Mouse (Mus musculus) midbrain, embryonic 11.5 days (tissue): Measurements from ENCODE around the gene Adam19. TPM values are rescaled to one million over a fixed set of nuclear protein-coding genes. Genes with fewer than 3 reads are reported as not detected.

Experiments used
- ATAC-seq: fragments of 200-750 bp; cut with Nextera tagmentation; 2 replicates; pipeline ENCODE4 v1.8.0; 2017; ENCODE audit warnings: moderate TSS enrichment, moderate library complexity; ENCODE audit not compliant: low FRiP score
- DNase-seq: peaks from one replicate; pipeline ENCODE4 v3.0.0; 2015; ENCODE audit warnings: low spot score; ENCODE audit errors: missing footprints
- H3K27ac ChIP-seq: fragments of 300-500 bp; sonication (generic); 2 replicates; pipeline ENCODE4 v1.5.1; 2014; ENCODE audit warnings: low read depth, low read length
- H3K27me3 ChIP-seq: fragments of 300-500 bp; sonication (generic); 2 replicates; pipeline ENCODE4 v1.6.1; 2014; ENCODE audit warnings: mild to moderate bottlenecking, low read length, moderate library complexity, mixed read lengths; ENCODE audit not compliant: control insufficient read depth, insufficient read depth
- H3K36me3 ChIP-seq: fragments of 300-500 bp; sonication (generic); 2 replicates; pipeline ENCODE4 v1.6.1; 2014; ENCODE audit warnings: mild to moderate bottlenecking, low read length, moderate library complexity, mixed read lengths; ENCODE audit not compliant: control insufficient read depth, insufficient read depth
- H3K4me1 ChIP-seq: fragments of 300-500 bp; sonication (generic); 2 replicates; pipeline ENCODE4 v1.6.1; 2014; ENCODE audit warnings: low read length; ENCODE audit not compliant: control insufficient read depth, insufficient read depth
- H3K4me2 ChIP-seq: fragments of 300-500 bp; sonication (generic); 2 replicates; pipeline ENCODE4 v1.6.1; 2014; ENCODE audit warnings: mild to moderate bottlenecking, moderate library complexity
- H3K4me3 ChIP-seq: fragments of 300-500 bp; sonication (generic); 2 replicates; pipeline ENCODE4 v1.5.1; 2014; ENCODE audit warnings: low read depth, low read length
- H3K9ac ChIP-seq: fragments of 300-500 bp; sonication (generic); 2 replicates; pipeline ENCODE4 v1.6.1; 2014; ENCODE audit warnings: low read length
- H3K9me3 ChIP-seq: fragments of 300-500 bp; sonication (generic); 2 replicates; pipeline ENCODE4 v1.6.1; 2016; ENCODE audit warnings: low read length; ENCODE audit not compliant: control insufficient read depth
- WGBS: fragments of 180-500 bp; shearing (Covaris S2); extraction: QIAGEN DNeasy Blood & Tissue Kit; methylation state at CpG from one replicate; pipeline ENCODE4 v1.1.7; 2014; 5-methylcytosine and 5-hydroxymethylcytosine counted together
- polyA plus RNA-seq: library from polyadenylated mRNA; unstranded; fragments of >200 nt; fragmentation: Nextera tagmentation; extraction: Ambion mirVana; gene quantifications from 2 replicates; pipeline ENCODE4 v1.2.1, GENCODE M21; 2014

Adam19 gene
- polyA plus RNA-seq, 1 experiment from 2014 or later: 6.1 TPM

DNA sequence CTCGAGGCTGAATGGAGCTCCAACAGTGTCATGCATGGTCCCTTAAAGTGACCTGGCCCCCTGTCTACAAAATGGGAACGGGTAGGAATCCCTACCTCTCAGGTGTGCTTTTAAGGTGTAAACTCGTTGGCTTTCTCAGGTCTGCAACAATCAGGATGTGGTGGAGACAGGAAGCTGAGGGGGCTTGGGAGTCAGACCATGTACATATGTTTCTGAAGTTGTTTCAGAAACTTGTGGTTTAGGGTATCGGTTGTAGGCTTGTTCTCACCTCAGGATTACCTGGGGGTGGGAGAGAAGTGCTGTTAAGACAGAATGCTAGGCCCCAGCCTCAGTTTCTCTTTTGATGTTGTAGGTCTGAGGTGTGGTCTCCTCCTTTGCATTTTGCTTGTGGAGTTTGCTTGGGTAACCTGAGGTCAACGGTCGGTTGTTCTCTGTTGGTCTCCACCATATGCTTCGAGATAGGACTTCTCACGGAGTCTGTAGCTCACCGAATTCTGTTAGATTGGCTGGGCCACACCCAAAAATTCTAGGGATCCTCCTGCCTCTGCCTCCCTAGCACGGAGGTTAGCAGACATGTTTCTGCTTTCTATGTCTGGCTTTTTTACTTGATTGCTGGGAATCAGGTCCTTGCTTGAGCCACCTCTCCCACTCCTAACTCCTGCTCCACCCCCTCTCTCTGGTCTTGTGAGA lies 34.4 kb downstream of the Adam19 start:
- Histone ChIP-seq H3K9me3 (no peaks in the 10 kb centered on the region), H3K27ac (no peak overlapping the region), H3K27me3 (no peaks in the 10 kb centered on the region), H3K4me2 (no peak overlapping the region), H3K36me3 (no peaks in the 10 kb centered on the region), H3K9ac (no peak overlapping the region), H3K4me1 (no peaks in the 10 kb centered on the region), H3K4me3 (no peak overlapping the region)
- ATAC-seq: no peak
- no peak for DNase-seq
- 89% methylated on average over 10 of the region's 10 CpGs for WGBS

DNA sequence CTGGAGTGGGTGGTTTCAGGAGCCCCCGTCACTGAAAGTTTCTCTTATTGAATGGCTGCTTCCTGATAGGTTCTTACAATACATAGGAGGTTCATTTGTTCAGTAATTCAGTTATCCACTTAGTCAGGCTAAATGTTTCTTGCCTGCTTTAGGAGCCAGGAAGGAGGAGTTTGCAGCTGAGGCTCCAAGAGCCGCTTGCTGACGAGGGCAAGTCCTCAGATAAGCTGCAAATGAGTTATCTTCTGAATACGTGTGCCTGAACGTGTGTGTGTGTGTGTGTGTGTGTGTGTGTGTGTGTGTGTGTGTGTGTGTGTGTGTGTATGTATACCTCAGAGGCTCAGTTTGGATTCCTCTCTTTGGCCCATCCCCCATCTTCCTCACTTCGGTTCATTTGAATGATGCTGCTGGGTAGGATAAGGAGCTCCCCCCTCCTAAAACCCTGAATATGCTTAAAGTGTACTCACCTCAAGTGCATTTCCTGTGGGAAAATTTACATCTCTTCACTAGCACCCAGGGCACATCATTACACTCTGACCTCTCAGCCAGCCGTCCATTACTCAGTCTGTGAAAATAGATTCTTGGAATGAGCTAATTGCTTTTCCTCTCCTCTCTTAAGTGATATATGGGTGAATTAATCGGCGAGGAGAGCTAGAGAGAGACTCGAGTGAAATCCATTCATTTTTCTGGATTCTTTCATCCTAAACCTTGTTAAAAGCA lies 35.3 kb downstream of the Adam19 start:
- H3K9me3 ChIP-seq: no peaks in the 10 kb centered on the region
- H3K9ac ChIP-seq: no peak overlapping the region
- no peak overlapping the region for H3K4me2 ChIP-seq
- H3K27me3 ChIP-seq: no peaks in the 10 kb centered on the region
- DNase-seq (no peak), ATAC-seq (no peak)
- no peak overlapping the region for H3K4me3 ChIP-seq
- H3K4me1 ChIP-seq: no peaks in the 10 kb centered on the region
- H3K27ac ChIP-seq: no peak overlapping the region
- WGBS: 79% methylated on average over 10 of the region's 10 CpGs
- H3K36me3 ChIP-seq: no peaks in the 10 kb centered on the region

DNA sequence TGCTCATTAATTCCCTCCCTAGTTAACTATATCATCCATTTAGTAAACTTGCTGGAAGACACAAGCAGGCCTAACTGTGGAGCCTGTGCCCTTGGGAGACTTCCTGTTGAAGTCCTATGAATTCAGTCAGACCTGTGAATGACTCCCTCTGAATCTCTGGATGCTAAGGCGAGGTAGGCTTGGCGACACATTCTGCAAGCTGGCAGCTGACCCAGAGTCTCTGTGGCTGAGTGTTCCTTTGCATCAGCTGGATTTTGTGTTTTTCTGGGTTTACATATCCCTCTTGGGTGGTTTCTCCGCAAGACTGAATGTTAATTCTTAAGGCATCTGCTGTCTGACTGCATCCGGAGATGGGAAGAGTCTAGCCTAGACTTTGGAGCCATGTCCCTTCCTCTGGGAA lies 36.3 kb downstream of the Adam19 start:
- no peak overlapping the region for H3K4me3 ChIP-seq
- H3K36me3 ChIP-seq: no peaks in the 10 kb centered on the region
- no peaks in the 10 kb centered on the region for H3K4me1 ChIP-seq
- no peak for ATAC-seq
- no peak for DNase-seq
- no peaks in the 10 kb centered on the region for H3K9me3 ChIP-seq
- no peak overlapping the region for H3K4me2 ChIP-seq
- no peak overlapping the region for H3K9ac ChIP-seq
- no peak overlapping the region for H3K27ac ChIP-seq
- 87% methylated on average over 4 of the region's 4 CpGs for WGBS
- no peaks in the 10 kb centered on the region for H3K27me3 ChIP-seq

DNA sequence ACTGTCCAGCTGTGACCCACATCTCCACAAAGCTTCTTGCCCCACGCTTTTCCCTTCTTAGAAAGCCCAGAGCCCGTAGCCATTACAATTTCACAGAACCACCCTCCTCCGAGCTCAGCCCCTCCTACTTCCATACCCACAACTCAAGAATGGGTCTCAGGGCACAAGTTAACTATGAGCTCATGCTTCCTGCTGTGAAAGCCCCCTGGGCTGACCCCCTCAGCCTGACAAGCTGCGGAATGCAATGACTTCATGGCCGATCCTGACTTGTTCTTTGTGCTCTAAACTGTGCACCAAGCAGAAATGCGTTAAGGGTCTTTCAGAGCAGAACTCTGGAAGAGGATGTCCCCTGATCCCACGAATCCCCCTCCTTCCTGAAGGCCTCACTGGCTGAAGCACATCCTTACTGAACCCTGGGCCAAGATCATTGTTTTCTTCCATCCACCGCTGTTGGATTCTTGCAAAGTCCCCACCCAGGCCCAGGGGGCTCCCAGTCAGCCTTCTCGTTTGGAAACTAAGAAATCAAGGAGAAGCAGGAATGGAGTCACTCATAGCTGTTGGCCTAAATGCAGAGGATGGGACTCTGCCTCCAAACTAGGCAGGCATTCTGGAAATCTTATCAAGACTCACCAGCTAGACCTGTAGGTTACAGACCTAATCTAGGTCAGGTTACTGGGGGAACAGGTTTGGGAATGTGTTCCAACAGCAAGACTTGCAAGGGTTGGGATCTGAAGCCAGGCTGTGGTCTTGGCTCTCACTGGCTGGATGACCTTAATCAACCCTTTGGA lies 39.9 kb downstream of the Adam19 start:
- ATAC-seq: no peak
- WGBS: 83% methylated on average over 9 of the region's 9 CpGs
- H3K9me3 ChIP-seq: no peaks in the 10 kb centered on the region
- no peak overlapping the region for H3K27ac ChIP-seq
- H3K27me3 ChIP-seq: no peaks in the 10 kb centered on the region
- H3K4me2 ChIP-seq: no peak overlapping the region
- H3K36me3 ChIP-seq: no peaks in the 10 kb centered on the region
- no peak for DNase-seq
- no peak overlapping the region for H3K9ac ChIP-seq
- no peaks in the 10 kb centered on the region for H3K4me1 ChIP-seq
- H3K4me3 ChIP-seq: no peak overlapping the region

- Histone ChIP-seq H3K4me1 (no peaks in the 10 kb centered on the region), H3K4me2 (no peak overlapping the region), H3K9ac (no peak overlapping the region), H3K4me3 (no peak overlapping the region), H3K36me3 (no peaks in the 10 kb centered on the region), H3K27me3 (no peaks in the 10 kb centered on the region), H3K27ac (no peak overlapping the region), H3K9me3 (no peaks in the 10 kb centered on the region)
- whole genome bisulfite sequencing: 94% methylated on average over 6 of the region's 6 CpGs
- no peak for ATAC-seq
- DNase-seq: no peak
Measured at GRCm38 (mm10) chr11:46096265-46096649, 40.5 kb downstream of the Adam19 start.

DNA sequence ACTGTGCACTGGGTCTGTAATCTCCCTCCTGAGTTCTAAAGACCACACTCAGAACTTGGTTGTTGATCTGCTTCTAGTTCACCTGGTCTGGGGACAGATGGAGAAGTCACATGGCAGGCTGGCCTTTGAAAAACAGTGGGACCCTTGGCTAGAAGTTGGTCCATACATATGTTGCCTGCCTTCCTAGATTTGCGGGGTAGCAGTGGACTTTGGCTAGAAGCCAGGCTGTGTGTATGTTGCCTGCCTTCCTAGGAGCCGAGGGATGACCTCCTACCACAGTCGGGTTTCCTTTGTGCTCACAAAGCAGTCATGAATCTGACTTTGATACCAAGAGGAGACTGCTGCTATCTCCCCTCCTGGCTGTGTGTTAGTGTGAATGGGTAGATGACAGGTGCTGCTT lies 41.3 kb downstream of the Adam19 start:
- H3K27me3 ChIP-seq: no peaks in the 10 kb centered on the region
- no peaks in the 10 kb centered on the region for H3K9me3 ChIP-seq
- no peak overlapping the region for H3K4me2 ChIP-seq
- 94% methylated on average over 3 of the region's 3 CpGs for WGBS
- no peak overlapping the region for H3K4me3 ChIP-seq
- ATAC-seq (no peak), DNase-seq (no peak)
- H3K27ac ChIP-seq: no peak overlapping the region
- H3K9ac ChIP-seq: no peak overlapping the region
- no peaks in the 10 kb centered on the region for H3K36me3 ChIP-seq
- H3K4me1 ChIP-seq: no peaks in the 10 kb centered on the region

- Histone ChIP-seq H3K4me3 (no peak overlapping the region), H3K27ac (no peak overlapping the region), H3K4me1 (no peaks in the 10 kb centered on the region), H3K4me2 (no peak overlapping the region), H3K9me3 (no peaks in the 10 kb centered on the region), H3K9ac (no peak overlapping the region), H3K36me3 (no peaks in the 10 kb centered on the region), H3K27me3 (no peaks in the 10 kb centered on the region)
- WGBS: 78% methylated on average over 6 of the region's 6 CpGs
- ATAC-seq (no peak), DNase-seq (no peak)
Measured at GRCm38 (mm10) chr11:46102107-46102506, 46.3 kb downstream of the Adam19 start.

- H3K9me3 ChIP-seq: no peaks in the 10 kb centered on the region
- WGBS: 82% methylated on average over 1 of the region's 1 CpGs
- H3K36me3 ChIP-seq: no peaks in the 10 kb centered on the region
- H3K4me3 ChIP-seq: no peak overlapping the region
- no peaks in the 10 kb centered on the region for H3K27me3 ChIP-seq
- no peaks in the 10 kb centered on the region for H3K4me1 ChIP-seq
- no peak overlapping the region for H3K9ac ChIP-seq
- H3K4me2 ChIP-seq: no peak overlapping the region
- no peak for DNase-seq
- ATAC-seq: no peak
- no peak overlapping the region for H3K27ac ChIP-seq
Measured at GRCm38 (mm10) chr11:46107046-46107445, 51.3 kb downstream of the Adam19 start.

- H3K4me1 ChIP-seq: no peaks in the 10 kb centered on the region
- H3K9me3 ChIP-seq: no peaks in the 10 kb centered on the region
- no peak for DNase-seq
- no peaks in the 10 kb centered on the region for H3K36me3 ChIP-seq
- no peak for ATAC-seq
- WGBS: 86% methylated on average over 5 of the region's 5 CpGs
- no peak overlapping the region for H3K4me3 ChIP-seq
- H3K9ac ChIP-seq: no peak overlapping the region
- H3K27ac ChIP-seq: no peak overlapping the region
- H3K4me2 ChIP-seq: no peak overlapping the region
- H3K27me3 ChIP-seq: no peaks in the 10 kb centered on the region
Measured at GRCm38 (mm10) chr11:46109206-46109605, 53.4 kb downstream of the Adam19 start.
